Mouse (Mus musculus): ENCODE measurements around the gene Rhobtb1. TPM values are rescaled to one million over a fixed set of nuclear protein-coding genes. Genes with fewer than 3 reads are reported as not detected.

The Rhobtb1 gene
- total RNA-seq, 1 experiment, result 2.7 TPM

GRCm38 (mm10) chr10:69126546-69126945 is 24.7 kb upstream of the Rhobtb1 start:
- H3K9me3 ChIP-seq (ENCODE audit: control insufficient read depth, insufficient read depth, low read depth, low read length), result no peaks in the 10 kb centered on the region
- H3K36me3 ChIP-seq (ENCODE audit: control insufficient read depth, insufficient read depth, low read length, poor library complexity, severe bottlenecking), result no peaks in the 10 kb centered on the region
- no peak overlapping the region for H3K27ac ChIP-seq (ENCODE audit: insufficient read depth, low read depth, low read length, poor library complexity, severe bottlenecking)
- no peak overlapping the region for H3K9ac ChIP-seq (ENCODE audit: insufficient read depth, low read depth, low read length, poor library complexity, severe bottlenecking)
- TF ChIP-seq HCFC1 (IDR thresholded peaks at IDR 0.05; ENCODE audit: borderline replicate concordance, insufficient read depth, low read length) (no peak), ZNF384 (IDR thresholded peaks at IDR 0.05; ENCODE audit: low read depth, low read length) (no peak), ZC3H11A (IDR thresholded peaks at IDR 0.05; ENCODE audit: borderline replicate concordance, low read depth, low read length) (no peak), MAFK (IDR thresholded peaks at IDR 0.05; ENCODE audit: insufficient read depth, low read depth, low read length) (no peak), CHD2 (IDR thresholded peaks at IDR 0.05; ENCODE audit: low read depth, low read length) (no peak)
- H3K4me3 ChIP-seq (ENCODE audit: insufficient read depth in 1 of 2, low read depth in 1 of 2, low read length in 2 of 2, poor library complexity in 1 of 2, severe bottlenecking in 1 of 2), result no peak overlapping the region
- in situ Hi-C loops (cut with MboI; ENCODE audit: low sequenced_read_pairs in 2 of 2, unreplicated experiment in 2 of 2), result no loop called here
- DNase-seq (ENCODE audit: low read depth, low spot score), result no peak
- no peaks in the 10 kb centered on the region for H3K4me1 ChIP-seq (ENCODE audit: control insufficient read depth in 2 of 2, insufficient read depth in 2 of 2, low read length in 2 of 2, poor library complexity in 1 of 2)

DNA sequence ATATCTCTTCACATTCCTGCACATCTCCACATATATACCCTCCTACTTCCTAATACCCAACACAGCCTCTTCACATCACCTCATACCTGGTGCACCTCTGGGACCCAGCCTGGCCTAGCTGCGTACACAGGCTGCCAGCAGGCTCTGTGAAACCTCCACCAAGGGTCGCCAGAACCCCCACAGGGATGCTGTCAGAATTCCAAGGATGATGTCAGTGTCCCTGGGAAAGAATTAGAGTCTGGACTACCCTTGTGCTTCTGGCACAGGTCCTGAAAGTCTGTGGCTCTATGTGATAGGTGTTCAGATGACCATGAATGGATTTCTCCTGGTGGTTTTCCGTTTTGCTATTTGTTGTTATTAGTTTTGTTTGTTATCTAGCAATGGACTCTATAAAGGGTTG is 22.7 kb upstream of the Rhobtb1 start:
- H3K9me3 ChIP-seq (ENCODE audit: control insufficient read depth, insufficient read depth, low read depth, low read length), result no peaks in the 10 kb centered on the region
- H3K36me3 ChIP-seq (ENCODE audit: control insufficient read depth, insufficient read depth, low read length, poor library complexity, severe bottlenecking), result no peaks in the 10 kb centered on the region
- H3K4me3 ChIP-seq (ENCODE audit: insufficient read depth in 1 of 2, low read depth in 1 of 2, low read length in 2 of 2, poor library complexity in 1 of 2, severe bottlenecking in 1 of 2), result no peak overlapping the region
- no peak overlapping the region for H3K9ac ChIP-seq (ENCODE audit: insufficient read depth, low read depth, low read length, poor library complexity, severe bottlenecking)
- in situ Hi-C loops (cut with MboI; ENCODE audit: low sequenced_read_pairs in 2 of 2, unreplicated experiment in 2 of 2), result no loop called here
- no peaks in the 10 kb centered on the region for H3K4me1 ChIP-seq (ENCODE audit: control insufficient read depth in 2 of 2, insufficient read depth in 2 of 2, low read length in 2 of 2, poor library complexity in 1 of 2)
- H3K27ac ChIP-seq (ENCODE audit: insufficient read depth, low read depth, low read length, poor library complexity, severe bottlenecking), result no peak overlapping the region
- no peak for DNase-seq (ENCODE audit: low read depth, low spot score)
- TF ChIP-seq ZC3H11A (IDR thresholded peaks at IDR 0.05; ENCODE audit: borderline replicate concordance, low read depth, low read length), result no peak
- TF ChIP-seq HCFC1 (IDR thresholded peaks at IDR 0.05; ENCODE audit: borderline replicate concordance, insufficient read depth, low read length), result no peak
- TF ChIP-seq CHD2 (IDR thresholded peaks at IDR 0.05; ENCODE audit: low read depth, low read length), result no peak
- TF ChIP-seq ZNF384 (IDR thresholded peaks at IDR 0.05; ENCODE audit: low read depth, low read length), result no peak
- no peak for TF ChIP-seq MAFK (IDR thresholded peaks at IDR 0.05; ENCODE audit: insufficient read depth, low read depth, low read length)

GRCm38 (mm10) chr10:69130613-69131012 is 20.6 kb upstream of the Rhobtb1 start:
- DNase-seq (ENCODE audit: low read depth, low spot score), result no peak
- Histone ChIP-seq H3K36me3 (ENCODE audit: control insufficient read depth, insufficient read depth, low read length, poor library complexity, severe bottlenecking) (no peaks in the 10 kb centered on the region), H3K9me3 (ENCODE audit: control insufficient read depth, insufficient read depth, low read depth, low read length) (no peaks in the 10 kb centered on the region), H3K27ac (ENCODE audit: insufficient read depth, low read depth, low read length, poor library complexity, severe bottlenecking) (no peak overlapping the region), H3K4me1 (ENCODE audit: control insufficient read depth in 2 of 2, insufficient read depth in 2 of 2, low read length in 2 of 2, poor library complexity in 1 of 2) (no peaks in the 10 kb centered on the region), H3K4me3 (ENCODE audit: insufficient read depth in 1 of 2, low read depth in 1 of 2, low read length in 2 of 2, poor library complexity in 1 of 2, severe bottlenecking in 1 of 2) (no peak overlapping the region), H3K9ac (ENCODE audit: insufficient read depth, low read depth, low read length, poor library complexity, severe bottlenecking) (no peak overlapping the region)
- in situ Hi-C loops (cut with MboI; ENCODE audit: low sequenced_read_pairs in 2 of 2, unreplicated experiment in 2 of 2), result no loop called here
- TF ChIP-seq ZC3H11A (IDR thresholded peaks at IDR 0.05; ENCODE audit: borderline replicate concordance, low read depth, low read length), result no peak
- no peak for TF ChIP-seq MAFK (IDR thresholded peaks at IDR 0.05; ENCODE audit: insufficient read depth, low read depth, low read length)
- TF ChIP-seq HCFC1 (IDR thresholded peaks at IDR 0.05; ENCODE audit: borderline replicate concordance, insufficient read depth, low read length), result no peak
- no peak for TF ChIP-seq ZNF384 (IDR thresholded peaks at IDR 0.05; ENCODE audit: low read depth, low read length)
- no peak for TF ChIP-seq CHD2 (IDR thresholded peaks at IDR 0.05; ENCODE audit: low read depth, low read length)

DNA sequence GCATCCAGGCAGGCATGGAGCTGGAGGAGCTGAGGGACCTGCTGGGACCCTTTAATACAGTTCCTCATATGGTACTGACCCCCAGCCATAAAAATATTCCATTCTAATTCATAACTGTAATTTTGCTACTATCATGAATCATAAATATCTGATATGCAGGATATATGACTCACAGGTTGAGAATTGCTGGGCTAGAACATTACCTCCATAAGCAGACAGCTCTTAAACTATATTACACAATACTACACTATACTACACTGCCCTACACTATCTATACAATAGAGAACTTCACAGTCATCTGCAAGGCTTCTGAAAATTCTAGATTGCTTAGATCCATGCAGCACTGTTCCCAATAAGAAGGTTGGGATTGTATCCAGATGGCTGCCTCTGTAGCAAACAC is 16.9 kb upstream of the Rhobtb1 start:
- Histone ChIP-seq H3K9me3 (ENCODE audit: control insufficient read depth, insufficient read depth, low read depth, low read length) (no peaks in the 10 kb centered on the region), H3K36me3 (ENCODE audit: control insufficient read depth, insufficient read depth, low read length, poor library complexity, severe bottlenecking) (no peaks in the 10 kb centered on the region), H3K4me1 (ENCODE audit: control insufficient read depth in 2 of 2, insufficient read depth in 2 of 2, low read length in 2 of 2, poor library complexity in 1 of 2) (no peaks in the 10 kb centered on the region), H3K4me3 (ENCODE audit: insufficient read depth in 1 of 2, low read depth in 1 of 2, low read length in 2 of 2, poor library complexity in 1 of 2, severe bottlenecking in 1 of 2) (no peak overlapping the region), H3K9ac (ENCODE audit: insufficient read depth, low read depth, low read length, poor library complexity, severe bottlenecking) (no peak overlapping the region), H3K27ac (ENCODE audit: insufficient read depth, low read depth, low read length, poor library complexity, severe bottlenecking) (no peak overlapping the region)
- TF ChIP-seq HCFC1 (IDR thresholded peaks at IDR 0.05; ENCODE audit: borderline replicate concordance, insufficient read depth, low read length) (no peak), ZNF384 (IDR thresholded peaks at IDR 0.05; ENCODE audit: low read depth, low read length) (no peak), MAFK (IDR thresholded peaks at IDR 0.05; ENCODE audit: insufficient read depth, low read depth, low read length) (no peak), CHD2 (IDR thresholded peaks at IDR 0.05; ENCODE audit: low read depth, low read length) (no peak), ZC3H11A (IDR thresholded peaks at IDR 0.05; ENCODE audit: borderline replicate concordance, low read depth, low read length) (no peak)
- in situ Hi-C loops (cut with MboI; ENCODE audit: low sequenced_read_pairs in 2 of 2, unreplicated experiment in 2 of 2), result no loop called here
- no peak for DNase-seq (ENCODE audit: low read depth, low spot score)

Measured in ES-E14 (cell line).